Mouse (Mus musculus) spleen, postnatal 36 days (tissue): ENCODE results near the gene Nlrp3.
"Not testable (repeated sequence)": the region's sequence is repeated elsewhere in the genome, so short reads cannot be mapped to it uniquely, and the experiment has no call there.

Experiments
- DNase-seq, 2 experiments: peaks; one replicate each; pipeline ENCODE4 v3.0.0; 2022; ENCODE audit warnings: low spot score in 2 of 2, mixed read lengths in 1 of 2

Nlrp3 gene

DNA sequence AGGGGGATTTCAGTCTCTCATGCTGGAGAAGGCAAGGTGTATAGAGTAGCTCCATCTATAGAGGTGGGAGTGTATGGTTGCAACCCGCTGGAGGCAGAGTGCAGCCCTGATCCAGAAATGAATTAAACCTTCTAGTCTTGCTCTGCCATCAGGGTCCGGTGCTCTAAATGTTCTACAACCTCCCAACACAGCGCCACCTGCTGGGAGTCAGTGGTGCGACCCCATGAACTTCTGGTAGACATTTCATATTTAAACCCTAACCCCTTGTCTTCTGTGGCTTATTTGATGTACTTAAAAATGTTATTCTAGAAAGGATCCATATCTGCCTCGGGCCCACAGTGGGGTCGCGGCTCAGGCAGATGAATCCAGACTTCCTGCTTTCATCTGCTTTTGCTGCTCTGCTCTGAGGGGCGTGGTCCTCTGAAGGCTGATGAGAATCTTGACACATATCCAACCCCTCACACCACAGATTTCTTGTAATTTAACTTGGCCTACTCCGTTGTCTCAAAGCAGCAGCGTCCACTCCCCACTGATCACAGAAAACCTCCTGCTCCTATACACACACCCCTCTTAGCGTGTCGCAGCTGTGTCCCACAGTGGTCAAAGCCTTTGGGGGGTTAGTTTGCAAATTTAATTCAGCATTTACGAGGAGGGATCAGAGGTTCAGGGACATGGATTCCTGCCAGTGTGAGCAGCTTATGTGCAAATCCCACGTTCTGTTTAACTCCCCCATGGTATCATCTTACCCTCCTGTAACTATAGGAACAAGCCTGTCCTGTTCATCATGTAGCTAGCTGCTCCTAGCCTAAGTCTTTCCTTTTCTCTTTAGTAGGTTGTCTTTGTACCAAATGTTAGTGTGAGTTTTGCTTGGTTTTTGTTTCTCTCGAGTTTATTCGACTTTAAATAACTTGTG lies 3.9 kb upstream of the Nlrp3 start:
- DNase-seq: peak; percentile 14 to 31

DNA sequence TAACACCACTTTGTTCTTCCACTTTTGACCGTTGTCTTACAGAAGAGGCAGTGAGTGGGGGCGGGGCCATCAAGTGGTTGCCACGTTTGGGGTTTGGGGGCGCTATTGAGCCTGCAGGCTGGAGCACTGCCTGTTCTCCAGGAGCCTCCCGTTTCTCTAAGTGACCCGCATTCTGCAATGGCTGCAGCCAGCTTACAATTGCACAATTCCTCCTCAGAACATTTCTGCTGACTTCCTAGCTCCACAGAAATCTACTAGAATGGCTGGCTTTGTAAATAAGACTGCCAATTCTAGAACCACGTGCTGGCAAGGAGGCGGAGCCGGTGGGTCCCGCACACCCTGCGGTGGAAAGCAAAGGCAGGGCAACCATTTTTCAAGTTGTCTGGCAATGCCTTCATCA lies 3.0 kb upstream of the Nlrp3 start:
- DNase-seq: peak; percentile 34 to 36

DNA sequence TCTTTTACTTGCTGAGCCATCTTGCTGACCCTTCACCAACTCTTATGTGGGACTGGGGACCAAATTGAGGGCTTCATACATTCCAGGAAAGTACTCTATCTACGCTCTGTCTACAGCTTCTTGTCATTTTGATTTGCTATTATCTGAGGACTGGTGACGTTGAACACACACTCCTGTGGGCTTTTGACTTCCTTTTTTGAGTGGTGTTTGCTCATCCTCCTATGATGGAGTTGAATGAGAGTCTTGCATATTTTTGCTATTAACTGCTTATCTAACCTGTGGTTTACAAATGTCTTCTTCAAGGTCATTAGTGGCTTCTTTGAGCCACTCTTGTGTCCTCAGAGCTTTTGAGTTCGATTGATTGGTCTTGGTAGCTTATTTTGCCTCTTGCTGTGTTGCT lies 1.2 kb upstream of the Nlrp3 start:
- DNase-seq: no peak

DNA sequence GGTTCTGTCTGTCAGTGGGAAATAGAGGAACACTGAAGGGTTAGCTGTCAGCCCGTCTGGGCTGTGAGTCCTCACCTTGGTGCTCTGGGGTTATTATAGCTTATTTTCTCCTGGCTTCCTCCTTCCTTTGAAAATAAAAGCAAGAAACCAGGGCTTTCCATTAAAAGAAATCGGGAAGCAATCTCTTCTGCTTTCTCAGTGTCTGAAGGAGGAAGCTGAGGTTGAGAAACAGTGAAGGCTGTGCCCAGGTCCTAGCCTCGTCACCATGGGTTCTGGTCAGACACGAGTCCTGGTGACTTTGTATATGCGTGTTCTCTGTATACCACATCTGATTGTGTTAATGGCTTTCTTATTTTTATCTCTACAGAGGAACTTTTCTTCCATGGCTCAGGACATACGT lies 1.1 kb downstream of the Nlrp3 start:
- peak in 1 of 2 experiments; percentile 13 for DNase-seq

DNA sequence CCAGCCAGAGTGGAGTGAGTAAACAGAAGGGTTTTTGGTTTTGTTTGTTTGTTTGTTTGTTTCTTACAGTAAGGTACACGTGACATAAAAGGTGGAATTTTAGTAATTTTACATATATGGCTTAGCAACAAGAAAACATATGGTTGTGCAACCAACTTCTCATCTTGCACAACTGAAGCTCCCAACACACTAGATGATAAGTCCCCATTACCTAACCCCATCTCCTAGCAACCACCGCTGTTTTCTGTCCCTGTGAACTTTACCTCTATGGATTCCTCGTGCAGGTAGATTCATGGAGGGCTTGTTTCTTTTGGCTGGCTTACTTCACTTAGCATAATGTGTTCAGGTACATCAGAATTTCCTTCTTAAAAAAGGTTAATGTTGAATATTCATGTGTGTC lies 2.0 kb downstream of the Nlrp3 start:
- no peak for DNase-seq

DNA sequence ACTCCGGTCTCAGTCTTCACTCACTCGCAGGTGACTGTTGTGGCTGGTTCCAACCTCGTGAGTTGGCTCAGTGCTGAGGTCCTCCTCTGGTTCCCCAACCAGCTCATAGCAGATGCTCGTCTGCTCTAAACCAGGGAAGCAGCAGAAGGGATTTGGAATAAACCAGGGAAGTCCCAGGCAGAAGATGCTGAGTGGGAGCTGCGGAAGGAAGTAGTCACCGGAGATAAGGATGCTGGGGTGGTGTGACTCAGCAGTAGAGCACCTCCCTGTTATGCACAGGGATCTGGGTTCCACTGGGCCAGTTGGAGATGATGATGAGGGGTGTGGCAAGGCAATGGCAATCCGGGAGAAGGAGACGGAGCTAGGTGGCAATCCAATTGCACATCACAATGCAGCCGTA lies 2.6 kb downstream of the Nlrp3 start:
- no peak for DNase-seq

DNA sequence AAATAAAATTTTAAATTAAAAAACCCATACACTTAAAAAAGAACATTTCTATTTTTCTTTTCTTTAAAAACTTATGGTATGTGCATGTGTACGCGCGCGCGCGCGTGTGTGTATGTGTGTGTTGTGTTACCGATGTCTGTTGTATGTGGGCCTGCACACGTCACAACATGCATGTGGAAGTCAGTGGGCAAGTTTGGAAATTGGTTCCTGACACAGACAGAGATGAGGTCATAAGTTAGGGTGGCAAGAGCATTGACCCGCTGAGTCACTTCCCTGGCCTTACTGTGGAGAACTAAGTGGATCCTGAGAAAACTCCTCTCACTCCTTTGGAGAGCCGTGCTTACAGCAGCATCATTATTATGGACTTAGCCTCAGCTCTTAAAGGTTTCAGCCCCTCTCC lies 12.8 kb downstream of the Nlrp3 start:
- DNase-seq: no peak

DNA sequence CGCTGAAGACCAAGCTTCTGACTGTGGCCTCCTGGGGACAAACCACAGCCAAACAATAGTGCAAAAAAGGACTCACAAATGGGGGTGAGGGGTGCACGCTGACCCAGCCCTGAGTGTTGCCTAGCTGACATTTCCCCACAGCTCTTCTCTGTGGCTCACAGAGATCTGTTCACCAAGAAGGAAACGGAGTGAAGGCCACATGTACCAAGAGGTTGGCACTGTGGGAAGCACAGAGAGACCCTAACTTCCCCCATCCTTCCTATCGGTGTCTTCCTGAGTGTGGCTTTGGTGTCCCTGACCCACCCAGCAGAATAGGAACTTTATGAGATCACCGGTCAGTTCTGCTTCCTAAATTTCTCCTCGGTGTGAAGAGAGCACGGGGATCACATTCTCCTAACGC lies 13.2 kb downstream of the Nlrp3 start:
- no peak for DNase-seq

DNA sequence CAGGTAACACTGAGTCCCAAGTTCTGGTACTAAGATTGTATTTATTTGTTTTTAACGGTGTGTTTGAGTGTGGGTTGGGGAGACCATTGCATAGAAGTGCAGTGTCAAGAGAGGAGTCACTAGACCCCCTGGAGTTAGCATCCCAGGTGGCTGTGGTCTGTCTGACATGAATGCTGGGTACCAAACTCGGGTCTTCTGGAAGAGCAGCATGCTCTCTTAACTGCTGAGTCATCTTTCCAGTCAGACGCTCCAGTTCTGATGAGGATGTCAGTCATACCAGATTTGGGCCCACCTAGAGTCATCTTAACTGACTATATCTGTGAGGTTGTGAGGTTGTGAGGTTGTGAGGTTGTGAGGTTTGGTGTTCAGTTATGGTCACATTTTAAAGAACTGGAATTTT lies 19.5 kb downstream of the Nlrp3 start:
- DNase-seq: no peak

DNA sequence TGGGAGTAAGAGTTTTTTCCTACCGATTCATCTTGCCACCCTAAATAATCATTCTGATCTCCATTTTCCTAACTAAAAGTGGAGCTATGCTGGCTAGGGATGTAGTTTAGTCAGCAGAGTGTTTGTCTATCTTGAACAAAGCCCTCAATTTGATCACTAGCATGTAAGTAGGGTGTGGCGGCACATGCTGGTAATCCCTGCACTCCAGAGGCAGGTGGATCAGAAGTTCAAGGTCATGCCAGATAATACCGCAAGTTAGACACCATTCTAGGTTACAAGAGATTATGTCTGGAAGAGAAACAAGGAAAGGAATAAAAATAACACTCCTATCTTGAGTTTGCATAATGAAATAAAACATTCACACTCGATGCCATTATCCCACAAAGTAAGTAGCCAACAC lies 21.0 kb downstream of the Nlrp3 start:
- DNase-seq: no peak

DNA sequence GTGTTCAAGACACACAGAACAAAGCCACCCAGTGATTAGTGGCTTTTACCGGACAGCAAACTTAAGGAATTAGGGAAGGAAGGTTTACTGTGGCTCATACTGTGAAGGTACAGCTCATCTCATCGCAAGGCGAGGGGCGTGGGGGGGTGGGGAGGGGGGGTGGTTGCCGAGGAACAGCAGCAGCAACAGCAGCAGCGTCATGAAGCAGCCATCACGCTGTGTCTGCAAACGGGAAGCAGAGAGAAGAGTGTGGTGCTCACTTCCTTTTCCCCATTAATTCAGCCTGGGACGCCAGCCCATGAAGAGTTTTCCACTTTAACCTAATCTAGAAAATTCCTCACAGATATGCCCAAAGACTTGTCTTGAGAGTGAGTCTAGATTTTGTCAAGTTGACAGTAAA lies 21.5 kb downstream of the Nlrp3 start:
- no peak for DNase-seq

DNA sequence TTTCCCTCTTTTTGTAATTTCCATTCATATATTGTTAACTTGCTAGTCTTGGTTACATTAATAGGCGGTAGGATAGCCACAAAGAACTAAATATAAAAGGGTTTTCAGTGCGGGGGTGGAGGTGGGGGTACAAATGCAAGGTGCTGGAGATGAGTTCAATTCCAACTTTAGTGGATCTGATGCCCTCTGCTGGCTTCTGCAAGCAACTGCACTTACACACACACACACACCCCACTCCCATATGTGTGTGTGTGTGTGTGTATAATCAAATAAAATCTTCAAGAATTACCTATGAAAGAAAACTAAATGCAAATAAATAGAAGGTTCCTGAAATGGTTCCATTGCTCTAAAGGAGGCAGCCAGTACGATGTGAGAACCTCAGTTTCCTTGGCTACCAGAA lies 27.9 kb downstream of the Nlrp3 start:
- DNase-seq: no peak

DNA sequence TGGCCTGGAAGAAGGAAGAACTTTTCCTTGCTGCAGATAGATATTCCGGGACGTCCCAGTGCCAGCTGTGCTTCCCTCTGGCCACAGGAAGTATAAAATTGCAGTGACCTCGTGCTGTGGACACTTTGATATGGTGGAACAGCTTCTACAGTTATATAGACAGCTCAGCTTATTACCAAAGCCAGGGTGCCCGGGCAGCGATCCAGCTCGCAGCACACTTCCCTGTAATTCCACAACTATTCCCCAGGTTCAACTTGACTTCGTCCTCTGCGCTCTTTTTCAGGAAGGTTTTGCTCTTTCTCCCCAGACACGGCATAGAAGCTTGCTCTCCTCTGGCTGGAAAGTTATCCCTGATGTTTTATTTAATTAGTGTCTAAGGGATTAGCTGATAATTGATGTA lies 34.4 kb downstream of the Nlrp3 start:
- DNase-seq: no peak

DNA sequence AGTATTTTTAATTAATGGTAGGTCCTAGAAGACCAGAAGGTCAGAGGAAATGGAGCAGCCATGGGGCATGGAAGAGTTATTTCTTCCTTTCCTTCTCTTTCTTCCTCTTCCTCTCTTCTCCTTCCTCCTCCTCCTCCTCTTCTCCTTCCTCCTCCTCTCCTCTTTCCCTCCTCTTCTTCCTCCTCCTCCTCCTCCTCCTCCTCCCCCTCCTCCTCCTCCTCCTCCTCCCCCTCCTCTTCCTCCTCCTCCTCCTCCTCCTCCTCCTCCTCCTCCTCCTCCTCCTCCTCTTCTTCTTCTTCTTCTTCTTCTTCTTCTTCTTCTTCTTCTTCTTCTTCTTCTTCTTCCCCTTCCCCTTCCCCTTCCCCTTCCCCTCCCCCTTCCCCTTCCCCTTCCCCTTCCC lies 34.8 kb downstream of the Nlrp3 start, which contains the start of gene Olfr222:
Gene Olfr222, minus strand, starts transcription at position 101 of the 400 bp plus-strand sequence.
- DNase-seq: not testable (repeated sequence)

DNA sequence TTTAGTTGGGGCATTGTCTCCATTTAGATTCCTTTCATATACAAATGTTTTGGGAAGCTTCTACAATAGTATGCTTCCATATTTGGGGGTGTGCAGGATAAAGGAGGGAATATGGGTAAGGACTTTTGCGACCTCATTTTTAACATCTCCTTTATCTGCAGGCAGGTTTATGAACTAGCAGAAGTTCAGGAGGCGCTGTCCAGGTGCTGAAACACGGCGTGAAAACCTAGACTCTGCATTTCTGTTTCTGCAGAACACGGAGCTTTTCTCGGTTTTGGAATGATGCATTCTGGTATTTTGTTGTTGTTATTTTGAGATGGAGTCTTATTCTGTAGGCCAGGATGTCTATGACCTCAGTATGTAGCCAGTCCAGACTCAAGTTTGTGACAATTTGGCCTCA lies 43.2 kb downstream of the Nlrp3 start:
- no peak for DNase-seq

DNA sequence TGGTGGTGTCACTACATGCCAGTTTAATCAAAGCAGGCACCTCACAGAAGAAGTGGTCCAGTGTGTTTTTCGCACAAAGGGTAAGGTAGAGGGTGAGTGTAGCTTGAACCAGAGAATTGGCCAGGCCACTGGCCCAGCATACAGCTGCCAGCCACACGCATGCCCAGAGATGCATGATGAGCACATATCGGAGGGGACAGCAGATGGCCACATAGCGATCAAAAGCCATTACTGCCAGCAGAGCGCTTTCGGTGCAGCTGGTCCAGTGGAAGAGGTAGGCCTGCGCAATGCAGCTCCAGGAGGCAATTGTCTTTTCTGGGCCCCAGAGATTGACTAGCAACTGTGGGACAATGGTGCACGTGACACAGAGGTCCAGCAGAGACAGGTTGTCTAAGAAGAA lies 48.1 kb downstream of the Nlrp3 start:
- DNase-seq: no peak

DNA sequence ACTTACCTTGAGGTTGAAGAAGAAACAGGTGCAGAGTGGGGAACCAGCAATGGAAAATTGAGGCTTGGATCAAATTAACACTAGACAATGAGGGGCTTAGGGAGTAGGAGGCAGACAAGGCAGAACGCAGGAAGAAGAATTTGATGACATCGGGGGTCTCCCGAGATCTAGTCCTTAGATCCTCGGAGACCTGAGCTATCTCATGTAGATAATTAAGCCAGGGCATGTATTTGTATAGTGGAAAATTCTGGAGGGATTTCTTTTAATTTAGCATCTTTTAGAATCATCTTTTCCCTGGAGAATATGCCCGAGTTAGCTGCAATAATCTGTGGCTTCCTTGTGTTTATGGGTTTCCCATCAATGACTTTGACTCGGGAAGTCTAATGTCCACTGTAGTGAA lies 51.8 kb downstream of the Nlrp3 start, which contains the start of gene Olfr223:
Gene Olfr223, minus strand, starts transcription at position 101 of the 400 bp plus-strand sequence.
- no peak for DNase-seq

DNA sequence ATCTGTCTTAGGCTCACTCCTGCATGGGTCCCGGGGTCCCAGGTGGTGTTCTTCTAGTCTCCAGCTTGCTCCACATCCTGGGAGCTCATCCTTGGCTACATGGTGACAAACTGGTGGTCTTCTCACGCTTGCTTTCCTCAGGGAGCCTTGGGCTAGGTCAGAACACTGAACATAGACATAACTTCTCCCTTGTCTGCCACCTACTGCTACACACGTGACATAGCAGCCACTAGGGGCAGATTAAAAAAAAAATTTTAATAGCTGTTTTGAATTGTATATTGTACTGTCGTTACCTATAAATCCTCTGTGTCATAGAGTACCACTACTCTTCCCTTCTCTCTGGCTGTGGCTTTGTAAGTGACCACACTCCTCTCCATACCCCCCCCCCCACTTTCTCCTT lies 54.7 kb downstream of the Nlrp3 start:
- no peak for DNase-seq

DNA sequence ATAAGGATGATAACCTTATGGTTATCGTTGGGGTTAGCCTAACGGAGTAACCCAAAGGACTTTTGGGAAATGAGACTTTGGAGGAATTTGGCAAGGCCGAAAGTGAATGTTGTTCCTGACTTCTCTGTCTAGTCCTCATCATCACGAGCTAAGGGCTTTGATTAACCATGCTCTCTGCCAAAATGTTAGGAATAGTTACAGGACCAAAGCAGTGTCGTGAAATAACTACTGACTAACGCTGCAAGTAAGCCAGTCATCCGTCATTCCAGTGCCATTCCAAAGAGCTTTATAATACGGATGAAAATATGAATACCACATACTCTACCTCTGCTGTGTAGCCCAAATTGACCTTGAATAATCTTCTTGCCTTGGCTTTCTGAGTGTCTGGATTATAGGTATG lies 55.6 kb downstream of the Nlrp3 start:
- DNase-seq: no peak

DNA sequence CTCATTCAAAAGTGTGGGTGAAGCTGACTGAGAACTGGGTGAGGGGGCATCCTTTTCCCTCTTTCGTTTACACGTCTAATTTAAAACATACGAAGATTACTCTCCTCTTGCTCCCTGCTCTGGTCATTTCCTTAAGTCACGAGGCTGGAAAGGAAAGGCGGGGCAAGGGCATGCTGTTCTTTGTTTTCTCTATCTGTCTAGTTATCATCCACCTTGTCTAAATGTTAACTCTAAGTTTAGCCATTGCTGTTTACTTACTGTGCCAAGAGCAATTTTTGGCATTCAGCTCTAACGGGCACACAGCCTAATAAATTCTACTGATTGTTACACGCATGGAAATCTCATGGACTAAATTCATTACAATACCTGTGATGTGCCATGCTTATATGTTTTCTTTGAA lies 57.8 kb downstream of the Nlrp3 start:
- DNase-seq: no peak

DNA sequence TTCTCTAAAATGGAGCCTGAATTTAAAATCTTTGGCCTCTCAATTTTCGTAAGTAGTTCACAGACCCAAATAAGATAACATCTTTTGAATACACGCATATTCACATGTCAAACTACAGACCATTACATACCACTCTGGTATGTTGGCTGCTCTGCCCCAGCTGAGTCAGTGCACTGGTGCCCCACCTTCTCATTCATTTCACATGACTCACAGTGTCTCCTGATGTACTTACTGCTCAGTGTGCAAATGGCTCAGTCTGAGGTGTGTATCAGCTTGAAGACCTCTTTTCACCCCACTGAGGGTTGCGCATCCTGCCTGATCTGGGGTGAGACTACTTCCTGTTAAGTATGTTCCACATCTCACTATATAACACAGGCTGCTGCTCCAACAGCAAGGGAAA lies 59.5 kb downstream of the Nlrp3 start:
- no peak for DNase-seq

DNA sequence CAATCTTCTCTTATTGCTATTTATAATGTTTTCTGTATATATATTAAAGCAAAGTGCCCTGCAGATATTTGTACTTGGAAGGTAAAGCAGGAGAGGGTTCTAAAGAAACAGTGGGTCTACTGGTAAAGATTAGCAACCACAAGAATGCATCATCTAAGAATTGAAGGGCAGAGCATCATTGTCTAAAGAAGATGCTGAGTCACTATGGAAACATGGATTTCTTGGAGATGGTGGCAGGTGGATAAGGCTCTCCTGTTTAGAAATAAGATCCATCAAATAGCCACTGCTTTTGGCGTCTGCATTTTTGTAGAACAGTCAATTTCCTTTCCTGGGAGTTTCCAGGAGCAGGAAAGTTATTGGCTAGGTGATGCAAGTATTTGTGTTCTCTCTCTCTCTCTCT lies 60.9 kb downstream of the Nlrp3 start:
- DNase-seq: no peak

DNA sequence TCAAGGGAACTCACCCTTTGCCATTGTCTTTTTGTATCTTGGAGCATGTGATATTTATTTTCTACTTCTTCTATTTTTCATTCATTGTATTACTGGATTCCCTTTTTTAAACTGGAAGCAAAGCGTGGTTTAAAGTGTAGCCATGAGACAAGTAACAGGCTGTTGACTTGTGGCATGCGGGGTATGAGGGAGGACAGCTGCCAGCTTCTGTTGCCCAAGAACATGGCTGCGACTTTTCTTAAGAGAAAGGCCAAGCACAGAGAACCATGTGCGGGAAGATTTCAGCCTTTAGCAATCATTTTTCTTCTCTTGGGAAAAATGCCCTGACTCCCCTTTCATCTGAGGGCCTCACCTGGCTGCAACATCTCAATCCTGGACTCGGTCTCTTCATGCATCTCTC lies 70.3 kb downstream of the Nlrp3 start:
- DNase-seq: no peak

DNA sequence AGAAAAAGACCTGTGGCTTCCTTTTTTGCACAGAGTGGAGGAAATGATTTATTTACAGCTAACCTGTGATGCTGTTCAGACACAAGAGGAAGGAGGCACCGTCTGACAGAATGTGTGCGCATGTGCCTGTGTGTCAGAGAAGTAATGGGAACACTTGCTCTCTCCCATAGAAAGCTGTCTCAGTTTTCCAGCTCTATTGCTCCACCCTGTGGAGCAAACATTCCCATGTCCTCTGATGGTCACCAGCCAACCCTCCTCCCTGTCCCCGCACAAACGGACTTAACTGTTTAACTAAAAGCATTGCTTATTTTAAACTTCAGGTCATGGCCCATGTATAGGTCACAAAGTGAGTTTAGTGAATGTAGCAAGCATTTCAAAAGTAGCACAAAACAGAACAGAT lies 72.8 kb downstream of the Nlrp3 start:
- DNase-seq: no peak
